Mouse (Mus musculus) lung, postnatal 0 days (tissue): ENCODE measurements around the gene Ceacam16. TPM values are rescaled to one million over a fixed set of nuclear protein-coding genes. Genes with fewer than 3 reads are reported as not detected.

ENCODE experiments used
- ATAC-seq: fragments of 200-750 bp; cut with Nextera tagmentation; 2 replicates; pipeline ENCODE4 v1.8.0; 2017; ENCODE audit warnings: moderate library complexity
- DNase-seq: peaks from one replicate; pipeline ENCODE4 v3.0.0-alpha.2; 2016; ENCODE audit warnings: low spot score
- H3K27ac ChIP-seq: fragments of 300-500 bp; sonication (generic); 2 replicates; pipeline ENCODE4 v1.5.1; 2014; ENCODE audit warnings: antibody characterized with exemption, mild to moderate bottlenecking, low read length, mixed read lengths
- H3K27me3 ChIP-seq: fragments of 300-500 bp; sonication (generic); replicated peaks from 2 replicates; pipeline ENCODE4 v1.6.1; 2014; ENCODE audit warnings: low read length, mixed read lengths; ENCODE audit not compliant: insufficient read depth
- H3K36me3 ChIP-seq: fragments of 300-500 bp; sonication (generic); 2 replicates; pipeline ENCODE4 v1.6.1; 2014; ENCODE audit warnings: low read length, mixed read lengths; ENCODE audit not compliant: insufficient read depth
- H3K4me1 ChIP-seq: fragments of 300-500 bp; sonication (generic); 2 replicates; pipeline ENCODE4 v1.6.1; 2014; ENCODE audit warnings: antibody characterized with exemption, low read depth, low read length, mixed read lengths; ENCODE audit not compliant: insufficient read depth
- H3K4me2 ChIP-seq: fragments of 300-500 bp; sonication (generic); replicated peaks from 2 replicates; pipeline ENCODE4 v1.6.1; 2014; ENCODE audit warnings: low read depth, mild to moderate bottlenecking, low read length, moderate library complexity, mixed read lengths
- H3K4me3 ChIP-seq: fragments of 300-500 bp; sonication (generic); 2 replicates; pipeline ENCODE4 v1.5.1; 2014; ENCODE audit warnings: low read depth, low read length
- H3K9ac ChIP-seq: fragments of 300-500 bp; sonication (generic); replicated peaks from 2 replicates; pipeline ENCODE4 v1.6.1; 2014; ENCODE audit warnings: low read depth, mild to moderate bottlenecking
- H3K9me3 ChIP-seq: fragments of 300-500 bp; sonication (generic); 2 replicates; pipeline ENCODE4 v1.6.1; 2016; ENCODE audit warnings: low read length, mixed read lengths
- CTCF ChIP-seq: IDR thresholded peaks from 2 replicates; pipeline ENCODE4 v1.5.1; 2016; ENCODE audit warnings: antibody characterized with exemption, mild to moderate bottlenecking
- EP300 ChIP-seq: IDR thresholded peaks from 2 replicates; pipeline ENCODE4 v1.6.1; 2016; ENCODE audit warnings: antibody characterized with exemption, mild to moderate bottlenecking, control low read depth
- WGBS: fragments of 180-500 bp; shearing (Covaris S2); extraction: QIAGEN DNeasy Blood & Tissue Kit; methylation state at CpG from one replicate; pipeline ENCODE4 v1.1.7; 2014; 5-methylcytosine and 5-hydroxymethylcytosine counted together
- polyA plus RNA-seq: library from polyadenylated mRNA; unstranded; fragments of >200 nt; fragmentation: Nextera tagmentation; extraction: Ambion mirVana; gene quantifications from 2 replicates; pipeline ENCODE4 v1.2.1, GENCODE M21; 2015

Gene Ceacam16
- polyA plus RNA-seq, 1 experiment from 2014 or later, result 0.18 TPM

- H3K9me3 ChIP-seq, result no peaks in the 10 kb centered on the region
- TF ChIP-seq CTCF (peak; percentile 95), EP300 (no peak)
- 0 out of 2 replicates have a peak, but pooled peaks have one; percentile 19 for ATAC-seq
- H3K4me2 ChIP-seq, result no peak overlapping the region
- no peak overlapping the region for H3K9ac ChIP-seq
- peak; percentile 73 for DNase-seq
- H3K36me3 ChIP-seq, result no peaks in the 10 kb centered on the region
- WGBS, result 18% methylated on average over 6 of the region's 7 CpGs
- H3K4me1 ChIP-seq, result no peaks in the 10 kb centered on the region
- no peak overlapping the region for H3K4me3 ChIP-seq
- H3K27ac ChIP-seq, result no peak overlapping the region
- no peaks in the 10 kb centered on the region for H3K27me3 ChIP-seq
Observed at GRCm38 (mm10) chr7:19802995-19803394, 58.1 kb downstream of the Ceacam16 start.

Other genes starting within 250 kb of the Ceacam16 start
- gene Relb, start 231.9 kb downstream of the Ceacam16 start, polyA plus RNA-seq, result 15.6 and 29.8 TPM in 2 replicates
- gene Clptm1, start 196.3 kb downstream of the Ceacam16 start, polyA plus RNA-seq, result 76.9 and 78.8 TPM in 2 replicates
- 4.2 and 4.9 TPM in 2 replicates for gene Apoc2, start 183.4 kb downstream of the Ceacam16 start, polyA plus RNA-seq
- not detected in 2 replicates for gene Gm44805, start 179.9 kb downstream of the Ceacam16 start, polyA plus RNA-seq
- 0.38 and 0.88 TPM in 2 replicates for gene Apoc4, start 179.8 kb downstream of the Ceacam16 start, polyA plus RNA-seq
- 61.1 and 63.8 TPM in 2 replicates for gene Apoc1, start 168.6 kb downstream of the Ceacam16 start, polyA plus RNA-seq
- 768 and 1,006 TPM in 2 replicates for gene Apoe, start 162.1 kb downstream of the Ceacam16 start, polyA plus RNA-seq
- 60.8 and 62.4 TPM in 2 replicates for gene Tomm40, start 145.9 kb downstream of the Ceacam16 start, polyA plus RNA-seq
- gene Nectin2, start 110.8 kb downstream of the Ceacam16 start, polyA plus RNA-seq, result 113 and 116 TPM in 2 replicates
- gene Bcam, start 90.3 kb downstream of the Ceacam16 start, polyA plus RNA-seq, result 477 and 507 TPM in 2 replicates
- gene Cblc, start 64.5 kb downstream of the Ceacam16 start, polyA plus RNA-seq, result 18.4 and 23.9 TPM in 2 replicates
- 8.3 and 20.0 TPM in 2 replicates for gene Bcl3, start 38.5 kb downstream of the Ceacam16 start, polyA plus RNA-seq
- gene Gm19345, start 9.3 kb downstream of the Ceacam16 start, polyA plus RNA-seq, result 0.12 and 0.24 TPM in 2 replicates
- 0.04 TPM in 1 of 2 replicates, not detected in the other for gene Ceacam19, start 26.7 kb upstream of the Ceacam16 start, polyA plus RNA-seq
- gene Pvr, start 59.9 kb upstream of the Ceacam16 start, polyA plus RNA-seq, result 20.8 and 24.3 TPM in 2 replicates
- 0.70 and 0.90 TPM in 2 replicates for gene Igsf23, start 89.5 kb upstream of the Ceacam16 start, polyA plus RNA-seq
- not detected in 2 replicates for gene Ceacam20, start 104.1 kb upstream of the Ceacam16 start, polyA plus RNA-seq
- 0.06 TPM in 1 of 2 replicates, not detected in the other for gene Nlrp9b, start 130.2 kb upstream of the Ceacam16 start, polyA plus RNA-seq
- gene Vmn1r91, start 238.4 kb upstream of the Ceacam16 start, polyA plus RNA-seq, result not detected in 2 replicates